Mouse (Mus musculus) left cerebral cortex, adult 6 months (tissue): ENCODE results near the gene Olfr463. TPM values are rescaled to one million over a fixed set of nuclear protein-coding genes. Genes with fewer than 3 reads are reported as not detected.

Experiments
- long read RNA-seq, 2 experiments: library from polyadenylated mRNA; unstranded; transcript quantifications; one replicate each; pipeline ENCODE4 v2.0.0; 2019 to 2020
- polyA plus RNA-seq: library from polyadenylated mRNA; unstranded; fragments of <200 nt; fragmentation: Nextera tagmentation; gene quantifications from 2 replicates; pipeline ENCODE4 v1.2.3, GENCODE M21; 2021

Gene Olfr463
- polyA plus RNA-seq: not detected in 2 replicates
- long read RNA-seq, experiment 1, partial matches to known transcripts: 0 of 1 reads
- long read RNA-seq, experiment 1, other reads (novel, unspliced or antisense): 0 of 1 reads
- long read RNA-seq, experiment 2: 0 reads

GRCm38 (mm10) chr11:87897287-87897686 is at the start of gene Olfr463:
Gene Olfr463, minus strand, starts transcription at chr11:87897387.

GRCm38 (mm10) chr11:87920966-87921365 is 23.8 kb upstream of the Olfr463 start, which contains the start of gene Olfr464:
Gene Olfr464, minus strand, starts transcription at chr11:87920967.

GRCm38 (mm10) chr11:87892168-87892567 is 5.0 kb downstream of the Olfr463 start, which contains the start of gene Olfr462:
Gene Olfr462, minus strand, starts transcription at chr11:87892268.

GRCm38 (mm10) chr11:87875436-87875835 is 21.8 kb downstream of the Olfr463 start, which contains the start of gene Epx:
Gene Epx, minus strand, starts transcription at chr11:87875536.

GRCm38 (mm10) chr11:87852690-87853596 is 44.2 kb downstream of the Olfr463 start, which contains the start of gene Mks1:
Gene Mks1, plus strand, starts transcription at chr11:87853215.

Other genes starting within 250 kb of the Olfr463 start
- 0.97 and 1.3 TPM in 2 replicates for gene Rnf43, start 234.7 kb downstream of the Olfr463 start, polyA plus RNA-seq
- 208 and 260 TPM in 2 replicates for gene Supt4a, start 159.8 kb downstream of the Olfr463 start, polyA plus RNA-seq
- gene Tspoap1, start 136.8 kb downstream of the Olfr463 start, polyA plus RNA-seq: 10.3 and 12.0 TPM in 2 replicates
- 0.09 TPM in 1 of 2 replicates, not detected in the other for gene Mpo, start 103.8 kb downstream of the Olfr463 start, polyA plus RNA-seq
- 0.29 and 0.46 TPM in 2 replicates for gene Lpo, start 69.1 kb downstream of the Olfr463 start, polyA plus RNA-seq
- gene Mks1, start 44.2 kb downstream of the Olfr463 start, polyA plus RNA-seq: 2.2 and 2.5 TPM in 2 replicates
- 0.31 and 0.44 TPM in 2 replicates for gene Epx, start 21.9 kb downstream of the Olfr463 start, polyA plus RNA-seq
- gene Olfr462, start 5.1 kb downstream of the Olfr463 start, polyA plus RNA-seq: not detected in 2 replicates
- gene Olfr464, start 23.6 kb upstream of the Olfr463 start, polyA plus RNA-seq: 1.4 and 1.8 TPM in 2 replicates
- 22.0 and 44.2 TPM in 2 replicates for gene Dynll2, start 90.1 kb upstream of the Olfr463 start, polyA plus RNA-seq
- gene Srsf1, start 150.0 kb upstream of the Olfr463 start, polyA plus RNA-seq: 9.6 and 97.3 TPM in 2 replicates
- 10.7 and 12.1 TPM in 2 replicates for gene Vezf1, start 170.9 kb upstream of the Olfr463 start, polyA plus RNA-seq
- gene Cuedc1, start 200.7 kb upstream of the Olfr463 start, polyA plus RNA-seq: 4.7 and 11.3 TPM in 2 replicates